Mouse (Mus musculus) thymus, adult 2 months (tissue): ENCODE measurements at regions not wholly inside any gene's neighbourhood (a gene's known extent, or its start where the extent isn't known, plus 50 kb on each side); places are given as distances from the start of the nearest gene placed in this dataset.

Experiments used
- DNase-seq: peaks from one replicate; pipeline ENCODE4 v3.0.0; 2021
- H3K27ac ChIP-seq: fragments of 200-500 bp; 2 replicates; pipeline ENCODE4 v1.5.1; 2012; ENCODE audit warnings: low read length, control low read depth; ENCODE audit not compliant: control insufficient read depth, insufficient read depth
- H3K27me3 ChIP-seq: fragments of 200-500 bp; 2 replicates; pipeline ENCODE4 v1.6.1; 2012; ENCODE audit warnings: mild to moderate bottlenecking, low read length, moderate library complexity, mixed read lengths; ENCODE audit not compliant: control insufficient read depth, insufficient read depth
- H3K36me3 ChIP-seq: fragments of 200-500 bp; 2 replicates; pipeline ENCODE4 v1.6.1; 2012; ENCODE audit warnings: mild to moderate bottlenecking, low read length, moderate library complexity; ENCODE audit not compliant: control insufficient read depth, insufficient read depth
- H3K4me1 ChIP-seq: fragments of 200-500 bp; replicated peaks from 2 replicates; pipeline ENCODE4 v1.6.1; 2012; ENCODE audit warnings: low read length; ENCODE audit not compliant: control insufficient read depth, insufficient read depth
- H3K4me3 ChIP-seq: fragments of 200-500 bp; 2 replicates; pipeline ENCODE4 v1.5.1; 2012; ENCODE audit warnings: mild to moderate bottlenecking, low read length, control low read depth, moderate library complexity; ENCODE audit not compliant: control insufficient read depth, insufficient read depth
- CTCF ChIP-seq: fragments of 200-500 bp; IDR thresholded peaks from 2 replicates; pipeline ENCODE4 v1.5.1; 2012; ENCODE audit warnings: mild to moderate bottlenecking, control low read depth, low read length, moderate library complexity, borderline replicate concordance; ENCODE audit not compliant: control insufficient read depth, poor library complexity, insufficient read depth; ENCODE audit errors: extremely low read depth
- POLR2A ChIP-seq: fragments of 200-500 bp; IDR thresholded peaks from 2 replicates; pipeline ENCODE4 v1.6.1; 2012; ENCODE audit warnings: mild to moderate bottlenecking, low read length, control low read depth, moderate library complexity; ENCODE audit not compliant: control insufficient read depth, poor library complexity, insufficient read depth; ENCODE audit errors: extremely low read depth
- WGBS: fragments of 180-500 bp; shearing (Covaris S2); methylation state at CpG from one replicate; pipeline ENCODE4 v1.1.7; 2018; 5-methylcytosine and 5-hydroxymethylcytosine counted together

- 91% methylated on average over 5 of the region's 5 CpGs for WGBS
- TF ChIP-seq POLR2A (no peak), CTCF (no peak)
- no peak for DNase-seq
- Histone ChIP-seq H3K4me1 (no peaks in the 10 kb centered on the region), H3K27ac (no peak overlapping the region), H3K4me3 (no peak overlapping the region), H3K27me3 (no peaks in the 10 kb centered on the region), H3K36me3 (no peaks in the 10 kb centered on the region)
Measured at GRCm38 (mm10) chr2:50625233-50625749, 328.7 kb upstream of the Mmadhc start.

GRCm38 (mm10) chr2:50609086-50609485, 312.5 kb upstream of the Mmadhc start:
- no peaks in the 10 kb centered on the region for H3K36me3 ChIP-seq
- no peak for TF ChIP-seq POLR2A
- no peak for TF ChIP-seq CTCF
- no peak overlapping the region for H3K27ac ChIP-seq
- peaks cover 3% of the 10 kb centered on the region for H3K4me1 ChIP-seq
- 71% methylated on average over 1 of the region's 1 CpGs for WGBS
- DNase-seq: no peak
- no peaks in the 10 kb centered on the region for H3K27me3 ChIP-seq
- no peak overlapping the region for H3K4me3 ChIP-seq

- Histone ChIP-seq H3K4me1 (peaks cover 6% of the 10 kb centered on the region), H3K27me3 (no peaks in the 10 kb centered on the region), H3K27ac (no peak overlapping the region; the same call in 1 of the 2 replicates), H3K36me3 (no peaks in the 10 kb centered on the region), H3K4me3 (no peak overlapping the region)
- 5% methylated on average over 6 of the region's 6 CpGs for WGBS
- DNase-seq: peak; percentile 79
- TF ChIP-seq CTCF (peak; percentile 32; the same call in 1 of the 2 replicates), POLR2A (no peak)
Measured at GRCm38 (mm10) chr2:50589195-50589594, 292.6 kb upstream of the Mmadhc start.

- no peaks in the 10 kb centered on the region for H3K36me3 ChIP-seq
- H3K27me3 ChIP-seq: no peaks in the 10 kb centered on the region
- TF ChIP-seq CTCF (no peak), POLR2A (no peak)
- no peak overlapping the region for H3K4me3 ChIP-seq
- H3K4me1 ChIP-seq: peaks cover 6% of the 10 kb centered on the region
- 82% methylated on average over 6 of the region's 6 CpGs for WGBS
- no peak overlapping the region for H3K27ac ChIP-seq
- no peak for DNase-seq
Measured at GRCm38 (mm10) chr2:50588652-50589051, 292.1 kb upstream of the Mmadhc start.

- 86% methylated on average over 6 of the region's 6 CpGs for whole genome bisulfite sequencing
- Histone ChIP-seq H3K27ac (no peak overlapping the region), H3K4me3 (no peak overlapping the region), H3K4me1 (peaks cover 6% of the 10 kb centered on the region), H3K36me3 (no peaks in the 10 kb centered on the region), H3K27me3 (no peaks in the 10 kb centered on the region)
- DNase-seq: no peak
- no peak for TF ChIP-seq POLR2A
- TF ChIP-seq CTCF: no peak
Measured at GRCm38 (mm10) chr2:50586321-50587050, 289.9 kb upstream of the Mmadhc start.

GRCm38 (mm10) chr2:50579620-50580019, 283.0 kb upstream of the Mmadhc start:
- TF ChIP-seq CTCF (no peak), POLR2A (no peak)
- WGBS: 92% methylated on average over 2 of the region's 2 CpGs
- DNase-seq: no peak
- no peaks in the 10 kb centered on the region for H3K4me1 ChIP-seq
- no peaks in the 10 kb centered on the region for H3K36me3 ChIP-seq
- no peak overlapping the region for H3K27ac ChIP-seq
- H3K4me3 ChIP-seq: no peak overlapping the region
- H3K27me3 ChIP-seq: no peaks in the 10 kb centered on the region
